Mouse (Mus musculus) gastrocnemius, adult 18-20 months (tissue): ENCODE measurements around the gene Tceal3. TPM values are rescaled to one million over a fixed set of nuclear protein-coding genes. Genes with fewer than 3 reads are reported as not detected.
"Not testable (repeated sequence)": the region's sequence is repeated elsewhere in the genome, so short reads cannot be mapped to it uniquely, and the experiment has no call there.

Source experiments
- DNase-seq: peaks from one replicate; pipeline ENCODE4 v3.0.0; 2021; ENCODE audit warnings: low spot score
- total RNA-seq, 2 experiments: library from RNA; stranded (reverse); gene quantifications; 2 replicates each; pipeline ENCODE4 v1.2.3; 2021

Gene Tceal3
- total RNA-seq, 2 experiments from 2014 or later = 0.81 to 0.84 TPM

DNA sequence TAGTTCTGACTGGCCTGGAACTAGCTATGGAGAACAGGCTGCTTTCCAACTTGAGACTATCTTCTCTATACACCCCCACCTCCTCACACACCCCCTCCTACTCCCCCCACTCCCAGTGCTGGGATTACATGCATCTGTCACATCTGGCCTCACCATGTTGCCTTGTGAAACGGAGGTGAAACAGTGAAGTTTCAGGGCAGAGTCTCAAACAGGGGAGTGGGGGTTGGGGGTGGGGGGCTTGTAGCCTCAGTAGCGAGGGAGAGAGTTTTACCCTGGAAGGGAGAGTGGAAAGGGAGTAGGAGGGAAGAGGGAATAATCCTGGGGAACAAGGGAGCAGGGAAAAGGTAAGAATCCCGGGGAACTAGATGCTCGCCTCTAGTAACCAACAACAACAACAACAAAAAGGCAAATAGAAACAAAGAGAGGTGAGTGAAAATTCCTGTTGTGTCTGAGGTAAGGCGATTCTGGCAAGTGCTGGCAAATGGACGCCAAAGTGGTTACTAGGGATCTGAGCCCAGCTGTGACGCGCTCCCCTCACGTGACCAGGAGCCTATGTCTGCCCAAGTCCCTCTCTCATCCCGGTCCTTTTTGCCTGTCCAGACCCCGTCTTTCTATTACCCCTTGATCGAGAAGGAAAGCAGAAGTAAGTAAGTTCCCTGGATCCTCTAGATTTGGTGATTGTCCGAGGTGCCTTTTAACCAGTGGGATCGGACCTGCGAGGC is 117.0 kb downstream of the Tceal3 start, which contains the start of gene Tceal1:
Tceal1 (plus strand) TSS at position 537 of the 722 bp plus-strand sequence.
- DNase-seq = peak; percentile 51

- DNase-seq = no peak
Observed at GRCm38 (mm10) chrX:136708168-136708681, 117.6 kb downstream of the Tceal3 start.

DNA sequence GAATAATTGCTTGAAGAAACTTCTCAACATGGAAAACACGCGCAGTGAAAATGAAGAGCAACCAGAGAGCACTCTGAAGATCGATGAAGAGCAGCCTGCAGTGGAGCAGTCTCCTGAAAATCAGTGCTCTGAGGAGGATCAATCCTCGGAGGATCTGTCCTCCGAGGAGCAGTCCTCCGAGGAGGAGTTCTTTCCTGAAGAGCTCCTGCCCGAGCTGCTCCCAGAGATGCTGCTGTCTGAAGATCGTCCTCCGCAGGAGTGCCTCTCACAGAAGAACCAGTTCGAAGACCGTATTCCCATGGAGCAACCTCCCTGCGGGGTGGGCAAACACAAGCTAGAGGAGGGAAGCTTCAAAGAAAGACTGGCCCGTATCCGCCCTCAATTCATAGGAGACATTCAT is 118.1 kb downstream of the Tceal3 start:
- DNase-seq = no peak

DNA sequence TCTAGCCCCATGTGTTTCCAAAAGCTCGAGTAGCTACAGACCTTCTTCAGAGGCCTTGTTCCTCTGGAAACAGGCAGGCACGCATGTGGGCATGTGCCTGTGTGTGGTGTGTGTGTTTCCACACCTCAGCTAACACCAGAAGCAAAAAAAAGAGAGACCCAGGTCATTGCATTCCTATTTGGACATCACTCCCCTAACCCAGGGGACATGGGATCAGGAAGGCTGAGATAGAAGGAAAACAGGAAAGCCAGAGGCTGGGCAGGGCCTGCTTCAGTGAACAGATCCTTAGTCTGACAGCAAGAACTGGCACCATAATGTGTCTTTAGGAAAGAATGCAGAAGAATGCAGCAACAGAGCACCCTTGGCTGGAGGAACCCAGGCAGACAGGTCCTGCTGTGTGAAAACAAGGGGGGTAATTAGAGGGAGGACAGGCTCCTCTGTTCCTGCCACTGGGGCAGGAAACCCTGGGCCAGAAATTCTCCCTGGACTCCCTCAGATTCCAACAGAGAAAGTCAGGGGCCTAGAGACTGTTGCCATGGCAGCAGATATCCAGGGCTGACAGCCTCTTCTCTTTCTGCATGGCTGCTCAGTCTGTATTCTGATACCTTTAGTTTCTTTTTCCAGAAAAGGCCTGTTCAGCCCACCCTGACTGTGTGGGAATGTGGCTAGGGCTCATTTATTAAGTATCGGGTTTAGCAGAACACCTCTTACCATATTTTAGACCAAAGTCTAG is 124.3 kb downstream of the Tceal3 start:
- DNase-seq = not testable (repeated sequence)

Other genes with a start within 250 kb of the Tceal3 start
- gene Kir3dl1, start 72.8 kb upstream of the Tceal3 start, total RNA-seq = not detected
- not detected for gene Kir3dl2, start 46.8 kb upstream of the Tceal3 start, total RNA-seq
- 1 to 10 TPM; 2.5 to 3.3 TPM for gene Tceal1, start 117.1 kb downstream of the Tceal3 start, total RNA-seq
- gene Morf4l2, start 152.8 kb downstream of the Tceal3 start, total RNA-seq = 100 to 1,000 TPM; 140 to 171 TPM
- gene Glra4, start 189.3 kb downstream of the Tceal3 start, total RNA-seq = not detected
- gene Plp1, start 231.8 kb downstream of the Tceal3 start, total RNA-seq = 1 to 10 TPM; 2.4 to 3.1 TPM